Mouse (Mus musculus): Measurements from ENCODE around the gene Ccdc170.

DNA sequence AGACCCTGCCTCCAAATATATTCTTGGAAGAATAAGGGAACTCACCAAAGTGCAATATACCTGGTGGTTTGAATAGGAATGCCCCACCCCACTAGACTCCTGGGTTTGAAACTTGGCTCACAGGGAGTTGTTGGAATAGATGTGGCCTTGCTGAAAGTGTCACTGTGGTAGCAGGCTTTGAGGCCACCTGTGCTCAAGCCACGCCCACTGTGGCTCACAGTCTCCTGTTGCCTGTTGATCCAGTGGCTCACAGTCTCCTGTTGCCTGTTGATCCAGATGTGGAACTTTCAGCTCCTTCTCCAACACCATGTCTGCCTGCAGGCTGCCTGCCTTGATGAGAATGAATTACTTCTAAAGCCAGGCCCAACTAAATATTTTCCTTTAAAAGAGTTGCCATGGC lies 1.5 kb downstream of the Ccdc170 start:
- TF ChIP-seq EP300 (IDR thresholded peaks at IDR 0.05; ENCODE audit: insufficient read depth, low read depth, low read length) (no peak), CTCF (IDR thresholded peaks at IDR 0.05) (no peak), POLR2A (IDR thresholded peaks at IDR 0.05; ENCODE audit: insufficient read depth, low read depth, low read length) (no peak)
